Mouse (Mus musculus): Measurements from ENCODE around the gene Rdh8. TPM values are rescaled to one million over a fixed set of nuclear protein-coding genes. Genes with fewer than 3 reads are reported as not detected.

The Rdh8 gene
- polyA plus RNA-seq, 1 experiment: not detected

GRCm38 (mm10) chr9:20842670-20843069 lies 24.4 kb downstream of the Rdh8 start:
- WGBS: 38% methylated on average over 2 of the region's 2 CpGs
- H3K27me3 ChIP-seq (ENCODE audit: control insufficient read depth, insufficient read depth, low read length): no peaks in the 10 kb centered on the region; the same call in 1 of the 2 replicates
- no peak overlapping the region for H3K4me3 ChIP-seq (ENCODE audit: control insufficient read depth, insufficient read depth, low read length)
- DNase-seq: no peak
- no peak overlapping the region for H3K27ac ChIP-seq (ENCODE audit: control insufficient read depth, insufficient read depth, low read length)
- no peaks in the 10 kb centered on the region for H3K4me1 ChIP-seq (replicated peaks; ENCODE audit: control insufficient read depth, insufficient read depth, low read length)
- H3K36me3 ChIP-seq (ENCODE audit: control insufficient read depth, insufficient read depth, low read length): no peaks in the 10 kb centered on the region
- no peak for TF ChIP-seq POLR2A (IDR thresholded peaks at IDR 0.05; ENCODE audit: control insufficient read depth, extremely low read depth, insufficient read depth, low read length, poor library complexity)
- TF ChIP-seq CTCF (IDR thresholded peaks at IDR 0.05; ENCODE audit: borderline replicate concordance, control insufficient read depth, extremely low read depth, insufficient read depth, low read length, poor library complexity): no peak

- Histone ChIP-seq H3K4me1 (replicated peaks; ENCODE audit: control insufficient read depth, insufficient read depth, low read length) (no peaks in the 10 kb centered on the region), H3K27me3 (ENCODE audit: control insufficient read depth, insufficient read depth, low read length) (no peaks in the 10 kb centered on the region; the same call in 1 of the 2 replicates), H3K27ac (ENCODE audit: control insufficient read depth, insufficient read depth, low read length) (no peak overlapping the region), H3K4me3 (ENCODE audit: control insufficient read depth, insufficient read depth, low read length) (no peak overlapping the region), H3K36me3 (ENCODE audit: control insufficient read depth, insufficient read depth, low read length) (no peaks in the 10 kb centered on the region)
- TF ChIP-seq POLR2A (IDR thresholded peaks at IDR 0.05; ENCODE audit: control insufficient read depth, extremely low read depth, insufficient read depth, low read length, poor library complexity) (no peak), CTCF (IDR thresholded peaks at IDR 0.05; ENCODE audit: borderline replicate concordance, control insufficient read depth, extremely low read depth, insufficient read depth, low read length, poor library complexity) (no peak)
- no peak for DNase-seq
- WGBS: 96% methylated on average over 2 of the region's 2 CpGs
Observed at GRCm38 (mm10) chr9:20850179-20850578, 31.9 kb downstream of the Rdh8 start.

- TF ChIP-seq POLR2A (IDR thresholded peaks at IDR 0.05; ENCODE audit: control insufficient read depth, extremely low read depth, insufficient read depth, low read length, poor library complexity): no peak
- TF ChIP-seq CTCF (IDR thresholded peaks at IDR 0.05; ENCODE audit: borderline replicate concordance, control insufficient read depth, extremely low read depth, insufficient read depth, low read length, poor library complexity): no peak
- Histone ChIP-seq H3K4me3 (ENCODE audit: control insufficient read depth, insufficient read depth, low read length) (no peak overlapping the region), H3K36me3 (ENCODE audit: control insufficient read depth, insufficient read depth, low read length) (no peaks in the 10 kb centered on the region), H3K27ac (ENCODE audit: control insufficient read depth, insufficient read depth, low read length) (no peak overlapping the region), H3K4me1 (replicated peaks; ENCODE audit: control insufficient read depth, insufficient read depth, low read length) (no peaks in the 10 kb centered on the region), H3K27me3 (ENCODE audit: control insufficient read depth, insufficient read depth, low read length) (no peaks in the 10 kb centered on the region)
- DNase-seq: peak; percentile 40
- WGBS: 6% methylated on average over 6 of the region's 6 CpGs
Observed at GRCm38 (mm10) chr9:20857131-20857530, 38.8 kb downstream of the Rdh8 start.

GRCm38 (mm10) chr9:20859926-20860325 lies 41.6 kb downstream of the Rdh8 start:
- 45% methylated on average over 6 of the region's 6 CpGs for WGBS
- Histone ChIP-seq H3K36me3 (ENCODE audit: control insufficient read depth, insufficient read depth, low read length) (no peaks in the 10 kb centered on the region), H3K4me1 (replicated peaks; ENCODE audit: control insufficient read depth, insufficient read depth, low read length) (no peaks in the 10 kb centered on the region), H3K4me3 (ENCODE audit: control insufficient read depth, insufficient read depth, low read length) (no peak overlapping the region), H3K27me3 (ENCODE audit: control insufficient read depth, insufficient read depth, low read length) (no peaks in the 10 kb centered on the region), H3K27ac (ENCODE audit: control insufficient read depth, insufficient read depth, low read length) (no peak overlapping the region)
- TF ChIP-seq CTCF (IDR thresholded peaks at IDR 0.05; ENCODE audit: borderline replicate concordance, control insufficient read depth, extremely low read depth, insufficient read depth, low read length, poor library complexity): no peak
- no peak for TF ChIP-seq POLR2A (IDR thresholded peaks at IDR 0.05; ENCODE audit: control insufficient read depth, extremely low read depth, insufficient read depth, low read length, poor library complexity)
- DNase-seq: no peak

GRCm38 (mm10) chr9:20861821-20862220 lies 43.5 kb downstream of the Rdh8 start:
- H3K4me3 ChIP-seq (ENCODE audit: control insufficient read depth, insufficient read depth, low read length): no peak overlapping the region
- 11% methylated on average over 4 of the region's 4 CpGs for WGBS
- peak; percentile 51 for DNase-seq
- H3K27me3 ChIP-seq (ENCODE audit: control insufficient read depth, insufficient read depth, low read length): no peaks in the 10 kb centered on the region
- H3K27ac ChIP-seq (ENCODE audit: control insufficient read depth, insufficient read depth, low read length): no peak overlapping the region
- TF ChIP-seq POLR2A (IDR thresholded peaks at IDR 0.05; ENCODE audit: control insufficient read depth, extremely low read depth, insufficient read depth, low read length, poor library complexity) (no peak), CTCF (IDR thresholded peaks at IDR 0.05; ENCODE audit: borderline replicate concordance, control insufficient read depth, extremely low read depth, insufficient read depth, low read length, poor library complexity) (peak; percentile 69; the same call in 1 of the 2 replicates)
- no peaks in the 10 kb centered on the region for H3K4me1 ChIP-seq (replicated peaks; ENCODE audit: control insufficient read depth, insufficient read depth, low read length)
- no peaks in the 10 kb centered on the region for H3K36me3 ChIP-seq (ENCODE audit: control insufficient read depth, insufficient read depth, low read length)

- no peak for TF ChIP-seq POLR2A (IDR thresholded peaks at IDR 0.05; ENCODE audit: control insufficient read depth, extremely low read depth, insufficient read depth, low read length, poor library complexity)
- TF ChIP-seq CTCF (IDR thresholded peaks at IDR 0.05; ENCODE audit: borderline replicate concordance, control insufficient read depth, extremely low read depth, insufficient read depth, low read length, poor library complexity): no peak
- Histone ChIP-seq H3K4me3 (ENCODE audit: control insufficient read depth, insufficient read depth, low read length) (no peak overlapping the region), H3K36me3 (ENCODE audit: control insufficient read depth, insufficient read depth, low read length) (no peaks in the 10 kb centered on the region), H3K27ac (ENCODE audit: control insufficient read depth, insufficient read depth, low read length) (no peak overlapping the region), H3K27me3 (ENCODE audit: control insufficient read depth, insufficient read depth, low read length) (no peaks in the 10 kb centered on the region), H3K4me1 (replicated peaks; ENCODE audit: control insufficient read depth, insufficient read depth, low read length) (no peaks in the 10 kb centered on the region)
- no peak for DNase-seq
- WGBS: 71% methylated on average over 4 of the region's 4 CpGs
Observed at GRCm38 (mm10) chr9:20862225-20862624, 43.9 kb downstream of the Rdh8 start.

- no peaks in the 10 kb centered on the region for H3K36me3 ChIP-seq (ENCODE audit: control insufficient read depth, insufficient read depth, low read length)
- DNase-seq: no peak
- no peaks in the 10 kb centered on the region for H3K27me3 ChIP-seq (ENCODE audit: control insufficient read depth, insufficient read depth, low read length)
- no peak overlapping the region for H3K4me3 ChIP-seq (ENCODE audit: control insufficient read depth, insufficient read depth, low read length)
- 60% methylated on average over 3 of the region's 3 CpGs for WGBS
- no peak overlapping the region for H3K27ac ChIP-seq (ENCODE audit: control insufficient read depth, insufficient read depth, low read length)
- no peak for TF ChIP-seq CTCF (IDR thresholded peaks at IDR 0.05; ENCODE audit: borderline replicate concordance, control insufficient read depth, extremely low read depth, insufficient read depth, low read length, poor library complexity)
- TF ChIP-seq POLR2A (IDR thresholded peaks at IDR 0.05; ENCODE audit: control insufficient read depth, extremely low read depth, insufficient read depth, low read length, poor library complexity): no peak
- peaks cover 13% of the 10 kb centered on the region for H3K4me1 ChIP-seq (replicated peaks; ENCODE audit: control insufficient read depth, insufficient read depth, low read length)
Observed at GRCm38 (mm10) chr9:20866879-20867278, 48.6 kb downstream of the Rdh8 start.
